Mouse (Mus musculus): ENCODE data around the gene Abhd2. TPM values are rescaled to one million over a fixed set of nuclear protein-coding genes. Genes with fewer than 3 reads are reported as not detected.
A peak's percentile ranks its signal among the peaks of the same experiment; 100 is the strongest.

The Abhd2 gene
- polyA plus RNA-seq, 1 experiment from 2014 or later, result 18.2 TPM

GRCm38 (mm10) chr7:79349738-79350386, 76.9 kb downstream of the Abhd2 start:
- Histone ChIP-seq H3K4me1 (peaks cover 10% of the 10 kb centered on the region; the same call in 1 of the 2 replicates), H3K9ac (no peak overlapping the region), H3K4me2 (no peak overlapping the region), H3K9me3 (no peaks in the 10 kb centered on the region), H3K36me3 (replicated peaks) (peaks cover 23% of the 10 kb centered on the region; the same call in 1 of the 2 replicates), H3K4me3 (no peak overlapping the region), H3K27ac (0 out of 2 replicates have a peak overlapping the region, but pooled peaks have one; percentile 2), H3K27me3 (replicated peaks) (no peaks in the 10 kb centered on the region)
- peak; percentile 78 for ATAC-seq (replicated peaks)
- 40% methylated on average over 12 of the region's 12 CpGs for WGBS

DNA sequence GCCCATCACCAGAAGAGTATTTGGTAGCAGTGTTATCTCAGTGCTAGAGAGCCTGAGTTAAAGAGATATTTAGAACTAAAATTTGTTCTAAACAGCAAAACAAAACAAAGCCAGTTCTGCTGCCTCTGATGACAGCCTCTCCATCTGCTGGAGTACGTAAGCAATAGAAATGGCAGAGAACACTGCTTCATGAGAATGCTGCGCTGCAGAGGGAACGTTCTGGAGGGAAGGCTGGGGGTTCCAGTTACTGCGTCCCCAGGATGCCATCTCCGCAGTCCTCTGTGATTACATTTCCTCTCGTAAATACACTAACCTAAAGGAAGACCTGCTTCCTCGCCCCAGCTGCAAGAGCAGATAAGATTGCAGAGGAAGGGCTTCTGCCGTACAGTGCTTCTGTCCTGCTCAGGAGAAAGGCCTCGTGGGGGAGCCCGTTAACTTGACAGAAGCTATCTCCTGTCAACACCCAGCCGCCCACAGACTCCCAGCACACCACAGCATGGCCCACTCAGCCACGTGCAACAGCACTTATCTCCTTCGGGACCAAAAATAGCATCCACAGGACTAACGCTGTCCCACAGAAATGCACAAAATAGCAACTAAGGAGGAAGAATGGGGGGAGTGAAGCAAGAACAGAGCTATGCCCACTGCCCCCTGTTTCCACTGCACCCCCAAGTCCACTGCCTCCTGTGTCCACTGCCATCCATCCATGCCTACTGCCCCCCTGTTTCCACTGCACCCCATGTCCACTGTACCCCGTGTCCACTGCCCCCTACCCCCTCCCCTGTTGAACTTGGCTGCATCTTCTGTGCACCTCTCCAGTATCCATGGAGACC, 85.6 kb downstream of the Abhd2 start:
- no peak overlapping the region for H3K4me2 ChIP-seq
- peaks cover 45% of the 10 kb centered on the region for H3K36me3 ChIP-seq (replicated peaks)
- no peak overlapping the region for H3K9ac ChIP-seq
- WGBS, result 74% methylated on average over 15 of the region's 15 CpGs
- H3K4me3 ChIP-seq, result no peak overlapping the region
- H3K27ac ChIP-seq, result no peak overlapping the region
- no peaks in the 10 kb centered on the region for H3K27me3 ChIP-seq (replicated peaks)
- no peak for ATAC-seq (replicated peaks)
- H3K9me3 ChIP-seq, result no peaks in the 10 kb centered on the region
- 0 out of 2 replicates have a peak, but pooled peaks cover 7% of the 10 kb centered on the region for H3K4me1 ChIP-seq

DNA sequence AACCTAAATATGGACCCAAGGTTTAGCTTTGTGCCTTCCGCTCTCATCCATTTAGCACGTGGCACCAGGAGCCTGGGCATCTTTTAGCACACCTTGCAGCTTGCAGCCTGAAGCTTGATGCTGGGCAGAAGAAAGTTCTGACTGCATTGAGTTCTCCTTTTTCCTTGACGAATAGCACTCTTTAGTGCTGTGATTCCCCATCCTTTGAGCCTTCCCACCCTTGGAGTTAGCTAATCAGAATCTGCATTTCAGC, 86.1 kb downstream of the Abhd2 start:
- Histone ChIP-seq H3K9me3 (no peaks in the 10 kb centered on the region), H3K4me2 (no peak overlapping the region), H3K27me3 (replicated peaks) (no peaks in the 10 kb centered on the region), H3K27ac (no peak overlapping the region), H3K4me1 (0 out of 2 replicates have a peak, but pooled peaks cover 7% of the 10 kb centered on the region), H3K36me3 (replicated peaks) (peaks cover 41% of the 10 kb centered on the region), H3K9ac (no peak overlapping the region), H3K4me3 (no peak overlapping the region)
- 89% methylated on average over 3 of the region's 3 CpGs for WGBS
- ATAC-seq (replicated peaks), result no peak

DNA sequence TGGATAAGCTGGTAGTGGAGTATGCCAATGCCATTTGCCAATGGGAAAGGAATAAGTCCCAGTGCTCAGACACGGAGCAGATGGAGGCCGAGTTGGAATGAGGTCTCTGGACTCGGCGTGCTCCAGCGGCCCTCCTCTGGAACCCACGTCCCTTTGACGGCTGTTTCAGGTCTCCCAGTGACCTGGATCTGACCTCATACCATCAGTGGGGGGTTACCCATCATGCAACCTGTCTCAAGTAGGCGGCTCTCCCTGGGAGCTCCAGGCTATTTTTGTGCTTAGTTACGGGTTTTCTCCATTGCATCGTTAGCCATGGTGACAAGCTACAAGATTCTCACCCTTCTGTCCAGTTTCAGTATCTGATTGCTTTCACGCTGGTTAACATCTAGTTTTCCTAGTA, 87.1 kb downstream of the Abhd2 start:
- no peak overlapping the region for H3K27ac ChIP-seq

DNA sequence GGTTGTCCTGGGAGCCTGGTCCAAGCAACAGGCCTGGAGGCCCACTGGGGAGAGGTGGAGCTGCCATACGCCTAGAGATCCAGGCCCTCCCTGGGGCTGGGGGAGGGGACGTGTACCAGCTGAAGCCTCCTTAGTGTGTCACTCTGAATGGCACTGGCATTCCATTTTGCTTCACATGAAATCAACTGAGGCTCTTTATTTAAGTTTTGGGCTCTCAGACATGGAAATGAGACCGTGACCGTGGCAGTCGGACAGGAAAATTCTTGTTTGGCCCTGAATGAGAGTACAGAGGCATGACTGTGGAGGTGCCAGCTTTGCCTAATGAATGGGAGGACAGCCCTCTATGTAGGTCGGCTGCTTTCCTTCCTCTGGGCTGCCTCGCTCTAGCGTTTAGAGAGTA, 89.2 kb downstream of the Abhd2 start:
- Histone ChIP-seq H3K4me1 (0 out of 2 replicates have a peak, but pooled peaks cover 7% of the 10 kb centered on the region), H3K9me3 (no peaks in the 10 kb centered on the region), H3K27me3 (replicated peaks) (no peaks in the 10 kb centered on the region), H3K4me3 (no peak overlapping the region), H3K27ac (peak overlapping the region; percentile 59), H3K4me2 (no peak overlapping the region), H3K9ac (no peak overlapping the region), H3K36me3 (replicated peaks) (peaks cover 17% of the 10 kb centered on the region; the same call in 1 of the 2 replicates)
- peak; percentile 77 for ATAC-seq (replicated peaks)
- WGBS, result 54% methylated on average over 8 of the region's 8 CpGs

More for the DNA sequence above, 87.1 kb downstream of the Abhd2 start:
- ATAC-seq (replicated peaks), result no peak
- Histone ChIP-seq H3K36me3 (replicated peaks) (peaks cover 35% of the 10 kb centered on the region), H3K27me3 (replicated peaks) (no peaks in the 10 kb centered on the region), H3K4me3 (no peak overlapping the region), H3K4me1 (0 out of 2 replicates have a peak, but pooled peaks cover 7% of the 10 kb centered on the region), H3K4me2 (no peak overlapping the region), H3K9me3 (no peaks in the 10 kb centered on the region), H3K9ac (no peak overlapping the region)
- 72% methylated on average over 11 of the region's 11 CpGs for WGBS

GRCm38 (mm10) chr7:79362830-79363229, 89.8 kb downstream of the Abhd2 start:
- Histone ChIP-seq H3K27ac (peak overlapping the region; percentile 59), H3K27me3 (replicated peaks) (no peaks in the 10 kb centered on the region), H3K4me3 (no peak overlapping the region), H3K4me1 (0 out of 2 replicates have a peak, but pooled peaks cover 7% of the 10 kb centered on the region), H3K9ac (no peak overlapping the region), H3K36me3 (replicated peaks) (peaks cover 16% of the 10 kb centered on the region; the same call in 1 of the 2 replicates), H3K4me2 (no peak overlapping the region), H3K9me3 (no peaks in the 10 kb centered on the region)
- ATAC-seq (replicated peaks), result no peak
- WGBS, result 87% methylated on average over 7 of the region's 7 CpGs

DNA sequence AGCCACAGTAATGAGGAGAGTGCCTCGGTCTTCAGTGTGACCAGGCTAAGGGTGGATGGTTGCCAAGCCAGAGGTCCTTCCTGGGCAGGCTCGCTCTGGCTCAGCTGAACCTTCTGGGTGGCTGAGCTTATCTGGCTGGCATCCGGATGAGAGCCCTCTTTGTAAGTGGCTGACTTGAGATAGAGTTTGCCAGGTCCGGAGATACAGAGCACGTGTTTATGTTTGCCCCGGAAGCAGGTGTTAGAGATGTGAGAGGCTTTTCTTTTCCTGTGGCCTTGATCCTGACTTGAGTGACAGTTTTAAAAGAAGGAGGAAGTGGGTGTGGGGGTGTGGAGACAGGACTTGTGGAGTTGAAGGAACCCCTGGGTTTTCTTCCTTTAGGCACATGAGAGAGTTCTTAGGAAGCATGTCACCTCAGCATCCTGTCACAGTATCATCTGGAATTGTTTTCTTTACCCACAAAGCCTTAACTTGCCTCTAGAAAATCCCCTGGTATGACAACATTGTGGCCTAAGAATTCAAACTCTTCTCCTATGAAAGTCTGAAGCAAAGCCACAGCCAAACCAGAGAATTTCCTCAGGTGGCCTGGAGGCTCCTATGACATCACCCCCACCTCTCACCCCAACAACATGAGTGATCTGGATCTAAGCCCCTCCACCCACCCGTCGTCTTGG, 90.5 kb downstream of the Abhd2 start:
- Histone ChIP-seq H3K4me2 (no peak overlapping the region), H3K27ac (peak overlapping the region; percentile 59), H3K27me3 (replicated peaks) (no peaks in the 10 kb centered on the region), H3K4me3 (no peak overlapping the region), H3K9ac (no peak overlapping the region), H3K4me1 (0 out of 2 replicates have a peak, but pooled peaks cover 7% of the 10 kb centered on the region), H3K36me3 (replicated peaks) (peaks cover 12% of the 10 kb centered on the region; the same call in 1 of the 2 replicates), H3K9me3 (no peaks in the 10 kb centered on the region)
- 78% methylated on average over 8 of the region's 8 CpGs for WGBS
- peak; percentile 57 for ATAC-seq (replicated peaks)

DNA sequence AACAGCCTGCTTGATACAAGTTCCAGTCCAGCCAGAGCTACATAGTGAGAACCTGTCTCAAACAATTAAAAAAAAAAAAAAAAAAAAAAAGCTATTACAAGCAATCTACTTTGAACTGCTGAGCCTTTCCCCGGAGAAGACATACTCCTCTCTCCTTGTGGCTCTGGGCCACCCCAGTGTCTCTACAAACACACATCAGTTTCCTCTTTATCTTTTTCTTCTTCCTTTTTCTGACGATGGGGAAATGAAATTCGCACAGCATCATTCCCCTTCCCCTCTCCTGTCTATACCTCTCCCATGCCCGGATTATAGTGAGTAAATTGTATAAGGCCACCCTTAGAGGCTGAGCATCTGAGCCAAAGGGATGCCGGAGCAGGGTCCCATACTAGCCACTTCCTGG, 95.7 kb downstream of the Abhd2 start:
- Histone ChIP-seq H3K36me3 (replicated peaks) (no peaks in the 10 kb centered on the region), H3K27ac (no peak overlapping the region), H3K4me2 (no peak overlapping the region), H3K27me3 (replicated peaks) (no peaks in the 10 kb centered on the region), H3K9me3 (no peaks in the 10 kb centered on the region), H3K9ac (no peak overlapping the region), H3K4me3 (no peak overlapping the region), H3K4me1 (no peaks in the 10 kb centered on the region)
- ATAC-seq (replicated peaks), result no peak
- 90% methylated on average over 5 of the region's 5 CpGs for WGBS

GRCm38 (mm10) chr7:79369416-79369815, 96.4 kb downstream of the Abhd2 start:
- H3K27ac ChIP-seq, result no peak overlapping the region
- no peak for ATAC-seq (replicated peaks)
- 50% methylated on average over 4 of the region's 4 CpGs for WGBS
- no peaks in the 10 kb centered on the region for H3K36me3 ChIP-seq (replicated peaks)
- H3K27me3 ChIP-seq (replicated peaks), result no peaks in the 10 kb centered on the region
- H3K4me2 ChIP-seq, result no peak overlapping the region
- H3K9ac ChIP-seq, result no peak overlapping the region
- no peaks in the 10 kb centered on the region for H3K4me1 ChIP-seq
- H3K4me3 ChIP-seq, result no peak overlapping the region
- H3K9me3 ChIP-seq, result no peaks in the 10 kb centered on the region

DNA sequence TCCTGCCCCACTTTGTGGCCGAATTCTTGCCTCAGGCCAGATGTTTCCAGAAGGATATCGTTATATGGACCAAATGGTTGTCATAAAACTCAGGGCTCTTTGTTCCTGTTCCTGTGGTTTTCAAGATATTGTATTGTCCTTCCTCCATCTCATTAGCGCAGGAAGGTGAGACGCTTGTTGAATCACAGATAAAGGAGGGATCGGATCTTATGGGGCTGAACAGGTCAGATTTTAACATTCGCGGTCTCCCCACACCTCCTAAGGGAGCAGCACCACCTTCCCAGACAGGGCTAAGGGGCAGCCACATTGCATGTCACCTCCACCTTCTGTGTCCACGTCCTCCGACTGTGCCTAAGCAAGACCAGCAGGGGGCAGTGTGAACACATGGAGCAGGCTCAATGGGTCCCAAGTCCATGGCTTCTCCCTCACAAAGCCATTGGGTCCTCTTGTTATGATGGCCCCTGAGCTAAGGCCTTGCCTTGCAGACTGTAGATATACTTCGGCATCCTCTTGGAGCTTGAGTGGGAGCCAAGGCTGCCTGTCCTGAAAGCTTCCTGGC, 98.4 kb downstream of the Abhd2 start:
- ATAC-seq (replicated peaks), result no peak
- 51% methylated on average over 10 of the region's 10 CpGs for WGBS
- H3K4me1 ChIP-seq, result no peaks in the 10 kb centered on the region

DNA sequence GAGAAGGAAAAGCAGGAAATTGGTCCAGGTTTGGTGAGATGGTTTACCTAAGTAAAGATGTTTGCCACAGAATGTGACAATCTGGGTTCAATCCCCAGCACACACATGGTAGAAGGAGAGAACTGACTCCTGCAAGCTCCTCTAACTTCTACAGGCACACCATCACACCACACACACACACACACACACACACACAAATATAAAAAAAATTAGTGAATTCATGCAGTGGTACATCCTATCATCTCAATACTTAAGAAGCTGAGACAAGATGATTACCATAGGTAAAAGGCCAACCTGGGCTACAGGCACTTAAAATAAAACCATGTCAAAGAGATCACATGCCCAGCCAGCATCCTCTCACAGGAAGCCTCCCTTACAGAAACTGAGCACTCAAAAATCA, 101.0 kb downstream of the Abhd2 start:
- H3K4me2 ChIP-seq, result no peak overlapping the region
- no peaks in the 10 kb centered on the region for H3K36me3 ChIP-seq (replicated peaks)
- ATAC-seq (replicated peaks), result no peak

More for the DNA sequence above, 98.4 kb downstream of the Abhd2 start:
- no peaks in the 10 kb centered on the region for H3K27me3 ChIP-seq (replicated peaks)
- no peaks in the 10 kb centered on the region for H3K36me3 ChIP-seq (replicated peaks)
- H3K9ac ChIP-seq, result no peak overlapping the region
- H3K27ac ChIP-seq, result no peak overlapping the region
- no peaks in the 10 kb centered on the region for H3K9me3 ChIP-seq
- H3K4me2 ChIP-seq, result no peak overlapping the region
- H3K4me3 ChIP-seq, result no peak overlapping the region

DNA sequence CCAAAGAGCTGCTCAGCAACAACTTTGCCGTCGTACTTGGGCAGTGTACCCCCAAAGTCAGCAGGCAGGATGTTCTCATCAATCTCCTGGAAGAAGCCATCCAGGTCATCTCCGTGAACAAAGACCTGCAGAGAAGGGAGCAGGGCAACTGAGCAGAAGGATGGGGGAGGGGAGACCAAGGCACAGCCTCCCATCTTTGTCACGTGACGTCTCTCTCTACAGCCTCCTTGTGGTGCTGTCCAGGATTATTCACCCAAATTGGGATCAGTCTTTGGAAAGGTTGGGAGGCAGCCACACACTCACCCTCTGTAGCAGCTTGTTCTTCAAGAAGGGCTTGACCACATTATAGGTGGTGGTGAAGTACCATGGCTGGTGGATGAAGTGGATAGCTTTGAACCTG, 102.6 kb downstream of the Abhd2 start:
- no peaks in the 10 kb centered on the region for H3K4me1 ChIP-seq
- H3K9ac ChIP-seq, result no peak overlapping the region
- H3K4me3 ChIP-seq, result no peak overlapping the region
- no peaks in the 10 kb centered on the region for H3K9me3 ChIP-seq
- WGBS, result 66% methylated on average over 5 of the region's 5 CpGs
- H3K4me2 ChIP-seq, result no peak overlapping the region
- no peak for ATAC-seq (replicated peaks)
- H3K36me3 ChIP-seq (replicated peaks), result no peaks in the 10 kb centered on the region
- no peaks in the 10 kb centered on the region for H3K27me3 ChIP-seq (replicated peaks)
- H3K27ac ChIP-seq, result no peak overlapping the region

More for the DNA sequence above, 101.0 kb downstream of the Abhd2 start:
- Histone ChIP-seq H3K4me3 (no peak overlapping the region), H3K4me1 (no peaks in the 10 kb centered on the region), H3K27ac (no peak overlapping the region), H3K9ac (no peak overlapping the region), H3K9me3 (no peaks in the 10 kb centered on the region), H3K27me3 (replicated peaks) (no peaks in the 10 kb centered on the region)

Data from midbrain, embryonic 15.5 days (tissue).